Mouse (Mus musculus) yolk sac, embryonic 10.5 days (tissue): ENCODE data around the gene Hrg.
"Not testable (repeated sequence)": the region's sequence is repeated elsewhere in the genome, so short reads cannot be mapped to it uniquely, and the experiment has no call there.

Experiments used
- DNase-seq: peaks from one replicate; pipeline ENCODE4 v3.0.0-alpha.2; 2017; ENCODE audit warnings: low spot score

Hrg gene

DNA sequence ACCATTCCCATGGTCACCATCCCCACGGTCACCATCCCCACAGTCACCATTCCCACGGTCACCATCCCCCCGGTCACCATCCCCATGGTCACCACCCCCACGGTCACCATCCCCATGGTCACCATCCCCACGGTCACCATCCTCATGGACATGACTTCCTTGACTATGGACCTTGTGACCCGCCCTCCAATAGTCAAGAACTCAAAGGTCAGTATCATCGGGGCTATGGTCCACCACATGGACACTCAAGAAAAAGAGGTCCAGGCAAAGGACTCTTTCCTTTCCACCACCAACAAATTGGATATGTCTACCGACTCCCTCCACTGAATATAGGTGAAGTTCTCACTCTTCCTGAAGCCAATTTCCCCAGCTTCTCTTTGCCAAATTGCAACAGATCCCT lies 10.2 kb downstream of the Hrg start:
- DNase-seq: no peak

DNA sequence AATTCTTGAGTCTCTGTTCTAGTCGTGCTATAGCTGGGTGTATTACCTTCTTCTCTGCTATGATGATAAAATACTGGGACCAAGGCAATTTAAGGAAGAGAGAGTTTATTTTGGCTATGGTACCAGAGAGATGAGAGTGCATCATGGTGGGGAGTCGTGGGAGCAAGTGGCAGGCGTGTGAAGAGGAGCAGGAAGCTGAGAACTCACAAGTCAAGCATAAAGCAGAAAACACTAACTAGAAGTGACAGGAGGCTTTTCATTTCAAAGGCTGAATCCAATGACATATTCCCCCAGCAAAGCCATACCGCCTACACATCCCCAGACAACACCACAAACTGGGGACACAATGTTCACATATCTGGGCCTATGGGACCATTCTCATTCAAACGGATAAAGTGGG lies 11.4 kb downstream of the Hrg start:
- DNase-seq: no peak

DNA sequence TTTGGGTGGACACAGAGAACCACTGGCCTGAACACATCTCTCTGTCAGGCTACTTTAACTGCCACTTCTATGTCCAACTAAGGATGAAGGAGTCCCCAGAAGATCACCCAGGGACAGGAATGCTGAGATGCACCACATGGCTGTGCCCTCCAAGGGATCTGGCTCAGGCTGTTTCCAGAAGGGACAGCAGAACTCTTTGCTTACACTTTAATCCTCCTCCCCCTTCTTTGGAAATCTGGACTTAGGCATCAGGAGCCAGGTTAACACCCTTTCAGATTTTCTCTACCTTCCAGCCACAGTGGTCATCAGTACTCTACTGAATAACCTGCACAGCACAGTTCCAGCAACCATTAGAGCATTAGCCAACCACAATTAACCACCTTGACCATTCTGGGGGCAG lies 12.4 kb downstream of the Hrg start:
- DNase-seq: no peak

DNA sequence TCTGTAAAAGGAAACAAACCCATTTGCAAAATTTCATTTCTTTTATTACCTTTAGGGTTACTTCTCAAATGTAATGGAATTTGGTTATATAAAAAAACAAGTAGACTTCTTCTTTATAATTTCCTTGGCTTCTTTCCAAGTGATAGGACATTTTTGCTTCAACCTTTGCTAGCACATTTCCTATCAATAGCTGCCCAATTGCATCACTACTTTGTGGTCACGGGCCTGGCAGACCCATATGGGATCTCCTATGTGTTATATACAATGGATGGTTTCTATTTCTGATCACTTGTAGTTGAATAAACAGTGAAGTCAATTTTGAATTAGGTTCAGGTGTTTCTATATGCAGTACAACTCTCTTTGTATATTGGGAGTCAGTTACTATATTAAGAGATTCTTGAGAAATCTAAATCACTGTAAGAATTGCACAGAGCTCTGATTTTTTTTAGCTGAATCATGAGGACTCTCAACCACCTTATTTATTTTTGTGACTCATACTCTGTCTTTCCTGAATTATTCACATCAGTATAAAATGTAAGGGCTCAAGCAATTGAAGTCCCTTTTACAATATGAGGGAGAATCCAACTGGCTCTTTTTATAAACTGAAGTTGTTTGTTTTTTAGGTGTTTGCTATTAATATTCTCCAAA lies 16.6 kb downstream of the Hrg start:
- no peak for DNase-seq

DNA sequence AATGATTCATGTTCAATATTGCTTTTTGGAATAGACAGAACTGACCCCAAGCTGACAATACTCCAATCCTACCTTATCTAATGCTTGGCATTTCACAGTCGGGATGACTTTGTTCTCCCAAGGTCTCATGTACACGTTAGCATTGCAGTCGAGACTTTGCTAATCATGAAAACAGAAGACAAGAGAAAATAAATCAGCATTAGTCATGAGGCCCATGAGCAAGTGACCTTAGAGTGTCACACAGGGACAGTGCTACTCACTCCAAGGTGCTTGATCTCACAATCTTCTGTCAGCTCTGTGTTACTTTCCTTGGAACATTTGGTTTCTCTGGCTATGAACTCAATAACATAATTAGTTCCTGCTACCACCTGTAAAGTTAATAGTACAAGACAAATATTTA lies 46.1 kb downstream of the Hrg start:
- not testable (repeated sequence) for DNase-seq
